In the genomic region with DNA sequence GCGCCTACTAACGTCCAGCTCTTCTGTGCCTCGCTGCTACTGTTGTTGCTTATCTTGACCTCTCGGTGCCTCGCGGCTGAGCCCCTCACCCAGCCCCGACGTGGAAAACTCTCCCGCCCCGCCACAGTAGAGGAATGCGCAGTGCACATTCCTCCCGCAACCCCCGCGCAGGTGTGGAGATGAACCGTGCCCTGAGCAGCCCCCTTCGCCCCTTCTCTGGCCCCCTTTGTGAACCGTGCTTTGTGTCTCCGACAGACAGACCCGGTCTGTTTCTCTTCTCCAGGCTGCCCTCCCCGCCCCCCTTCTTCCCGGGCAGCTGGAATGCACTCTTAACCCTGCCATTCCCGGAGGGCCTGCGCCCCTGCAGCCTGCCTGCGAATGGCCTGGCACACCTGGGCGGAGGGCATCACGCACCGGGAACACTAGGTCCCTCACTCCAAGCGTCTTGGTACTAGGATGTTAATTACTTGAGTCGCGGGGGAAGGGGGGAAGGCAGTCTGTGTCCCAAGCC, we compare ENCODE assay signal across 10 mouse cellular contexts. TPM values are rescaled to one million over a fixed set of nuclear protein-coding genes. Genes with fewer than 3 reads are reported as not detected.
A peak's percentile ranks its signal among the peaks of the same experiment; 100 is the strongest.
DNase-seq lines count a peak whose midpoint lies in the region; ATAC-seq and TF ChIP-seq lines count a peak whose summit lies in the region.
"Had no signal": no experiment of that assay in that cellular context is flagged by ENCODE, and none has a peak within 500 bp of the region (broad histone marks: within the 10 kb centered on the region; RNA-seq: fewer than 3 reads in every experiment).

No protein-coding gene starts in this region.

- ATAC-seq in heart, embryonic 13.5 days (ENCODE audit: extremely low read depth, insufficient number of reproducible peaks, low FRiP score, low TSS enrichment): peak; percentile 10; the same call in 1 of the 2 replicates
- ATAC-seq in limb, embryonic 11.5 days (ENCODE audit: insufficient number of reproducible peaks, low FRiP score, low TSS enrichment, low read depth): peak; percentile 59
- ATAC-seq in monocyte, adult 5-6 weeks (replicated peaks; ENCODE audit: insufficient number of reproducible peaks, low FRiP score, low TSS enrichment, poor library complexity, severe bottlenecking): no peak

- peak overlapping the region; percentile 77 for H3K4me2 ChIP-seq in heart, embryonic 13.5 days
- peak overlapping the region; percentile 68 for H3K4me2 ChIP-seq in limb, embryonic 11.5 days (ENCODE audit: low read depth, severe bottlenecking)

- 0 out of 2 replicates have a peak, but pooled peaks cover 6% of the 10 kb centered on the region for H3K27me3 ChIP-seq in heart, embryonic 13.5 days (replicated peaks)
- H3K27me3 ChIP-seq in limb, embryonic 11.5 days (ENCODE audit: control insufficient read depth, insufficient read depth, low read length): 0 out of 2 replicates have a peak, but pooled peaks cover 3% of the 10 kb centered on the region

- no peak for DNase-seq in layer of hippocampus, adult 2 months (ENCODE audit: low spot score in 2 of 2)
- DNase-seq in layer of hippocampus, adult 8-10 months (ENCODE audit: low spot score in 2 of 2): no peak
- DNase-seq in limb, embryonic 11.5 days (ENCODE audit: low spot score): peak; percentile 82
- DNase-seq in neural tube, embryonic 10.5 days (ENCODE audit: extremely low spot score, low spot score): peak; percentile 79
- no peak for DNase-seq in right cerebral cortex, postnatal 10 days (ENCODE audit: low spot score in 2 of 2)
- no peak for DNase-seq in cerebellum, adult 9-11 months

- WGBS in heart, embryonic 13.5 days: 2% methylated on average over 30 of the region's 30 CpGs
- WGBS in limb, embryonic 11.5 days: 1% methylated on average over 30 of the region's 30 CpGs

- H3K4me1 ChIP-seq in heart, embryonic 13.5 days: peaks cover 50% of the 10 kb centered on the region
- H3K4me1 ChIP-seq in limb, embryonic 11.5 days (ENCODE audit: control insufficient read depth, insufficient read depth, low read length): peaks cover 34% of the 10 kb centered on the region

- H3K4me3 ChIP-seq in layer of hippocampus, adult 2 months: peak overlapping the region; percentile 8; the same call in 1 of the 2 replicates
- peak overlapping the region; percentile 60 for H3K4me3 ChIP-seq in heart, embryonic 13.5 days
- H3K4me3 ChIP-seq in limb, embryonic 11.5 days (ENCODE audit: low read depth, low read length): peak overlapping the region; percentile 51

- no peaks in the 10 kb centered on the region for H3K9me3 ChIP-seq in heart, embryonic 13.5 days
- H3K9me3 ChIP-seq in limb, embryonic 11.5 days (ENCODE audit: control insufficient read depth, low read length): no peaks in the 10 kb centered on the region

- H3K36me3 ChIP-seq in heart, embryonic 13.5 days: peaks cover 7% of the 10 kb centered on the region; the same call in 1 of the 2 replicates
- no peaks in the 10 kb centered on the region for H3K36me3 ChIP-seq in limb, embryonic 11.5 days (ENCODE audit: control insufficient read depth, insufficient read depth, low read length)

- no peak overlapping the region for H3K27ac ChIP-seq in layer of hippocampus, adult 2 months
- peak overlapping the region; percentile 94 for H3K27ac ChIP-seq in heart, embryonic 13.5 days (replicated peaks)
- peak overlapping the region; percentile 91 for H3K27ac ChIP-seq in limb, embryonic 11.5 days (replicated peaks; ENCODE audit: low read depth, low read length)

- H3K9ac ChIP-seq in heart, embryonic 13.5 days: peak overlapping the region; percentile 89
- peak overlapping the region; percentile 73 for H3K9ac ChIP-seq in limb, embryonic 11.5 days (ENCODE audit: low read length)

- no peak for TF ChIP-seq CTCF in layer of hippocampus, adult 2 months (conservative IDR thresholded peaks at IDR 0.05)

RNA-seq across cellular contexts. Expression of a gene that starts 0.9 kb away (rescaled TPM):
- total RNA-seq in layer of hippocampus, adult 2 months (2021): not detected
- total RNA-seq in layer of hippocampus, adult 8-10 months (2022): under 1 TPM; 0.08 to 0.25 (median 0.20) TPM
- 29.5 and 32.0 TPM in 2 replicates for polyA plus RNA-seq in heart, embryonic 13.5 days (2015; fragmentation: Nextera tagmentation; extraction: Ambion mirVana)
- 28.5 and 40.7 TPM in 2 replicates for polyA plus RNA-seq in limb, embryonic 11.5 days (2014; fragmentation: Nextera tagmentation; extraction: Ambion mirVana)
- total RNA-seq in monocyte, adult 5-6 weeks (2017): not detected in 3 replicates
- total RNA-seq: MEL had no signal

RNA-seq across cellular contexts. Expression of a gene that starts 11.3 kb away (rescaled TPM):
- total RNA-seq in layer of hippocampus, adult 2 months (2021): not detected
- not detected for total RNA-seq in layer of hippocampus, adult 8-10 months (2022)
- not detected in 2 replicates for polyA plus RNA-seq in heart, embryonic 13.5 days (2015; fragmentation: Nextera tagmentation; extraction: Ambion mirVana)
- not detected in 2 replicates for polyA plus RNA-seq in limb, embryonic 11.5 days (2014; fragmentation: Nextera tagmentation; extraction: Ambion mirVana)
- total RNA-seq in monocyte, adult 5-6 weeks (2017): not detected in 3 replicates
- total RNA-seq: heart, postnatal 14 days; MEL had no signal

Comparison
In these comparisons a context has a peak if more than half of its experiments do, and no peak if none do; other contexts are left out.
1. DNase-seq: peak in limb, embryonic 11.5 days (single experiment) and neural tube, embryonic 10.5 days (single experiment); none in layer of hippocampus, adult 2 months (0 of 2), layer of hippocampus, adult 8-10 months (0 of 2), right cerebral cortex, postnatal 10 days (0 of 2) and cerebellum, adult 9-11 months (single experiment).
2. H3K4me3 ChIP-seq: peak in every context shown above with its lines; median percentile 60 in heart, embryonic 13.5 days; 51 in limb, embryonic 11.5 days; 8 in layer of hippocampus, adult 2 months.